ENCODE assay signal across 27 mouse cellular contexts in the genomic region with DNA sequence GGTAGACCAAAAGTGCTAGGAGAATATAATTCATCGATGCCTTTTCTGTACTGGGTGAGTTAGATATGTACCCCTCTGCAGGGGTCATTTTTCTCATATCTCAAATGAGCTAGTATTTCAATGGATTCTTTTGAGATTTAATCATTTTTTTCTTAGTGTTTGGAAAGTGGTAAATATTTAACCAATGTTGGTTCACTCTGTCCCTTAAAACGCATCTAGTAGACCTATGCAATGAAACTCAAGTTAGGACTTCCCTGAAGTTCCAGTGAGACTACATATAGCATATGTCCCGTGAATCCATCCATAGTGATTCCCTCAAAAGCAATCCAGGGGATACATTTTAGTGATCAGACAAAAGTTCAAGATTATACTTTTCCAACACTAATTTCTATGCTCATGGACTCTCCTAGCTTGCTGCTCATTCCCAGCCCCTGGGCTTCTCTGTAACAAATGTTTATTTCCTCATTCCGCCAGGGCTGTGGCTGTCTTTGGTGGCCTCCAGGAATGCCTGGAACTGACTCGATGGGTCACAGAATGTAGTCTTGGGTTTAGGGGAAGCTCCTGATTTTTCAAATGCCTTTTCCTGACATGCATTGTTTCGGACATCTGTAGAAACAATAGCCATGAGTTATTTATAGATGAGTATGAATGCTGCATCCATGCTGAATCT.
DNase-seq lines count a peak whose midpoint lies in the region; ATAC-seq and TF ChIP-seq lines count a peak whose summit lies in the region.
"Had no signal": no experiment of that assay in that cellular context is flagged by ENCODE, and none has a peak within 500 bp of the region (broad histone marks: within the 10 kb centered on the region; RNA-seq: fewer than 3 reads in every experiment).

No protein-coding gene starts in this region.

- H3K27ac ChIP-seq in heart, embryonic 12.5 days (ENCODE audit: poor library complexity, severe bottlenecking) = no peak overlapping the region
- H3K27ac ChIP-seq in kidney, embryonic 15.5 days = 0 out of 2 replicates have a peak overlapping the region, but pooled peaks have one; percentile 9
- H3K27ac ChIP-seq in kidney, embryonic 14.5 days (ENCODE audit: low read depth, low read length) = no peak overlapping the region
- H3K27ac ChIP-seq in stomach, embryonic 14.5 days (ENCODE audit: low read length) = no peak overlapping the region
- no peak overlapping the region for H3K27ac ChIP-seq in stomach, postnatal 0 days (replicated peaks)
- H3K27ac ChIP-seq in stomach, embryonic 16.5 days (ENCODE audit: low read length) = no peak overlapping the region
- H3K27ac ChIP-seq: embryonic facial prominence, embryonic 10.5 days; embryonic facial prominence, embryonic 13.5 days; forebrain, embryonic 12.5 days; forebrain, embryonic 15.5 days; heart, embryonic 15.5 days; hindbrain, embryonic 14.5 days; hindbrain, postnatal 0 days had no signal

- no peak overlapping the region for H3K4me2 ChIP-seq in heart, embryonic 12.5 days
- H3K4me2 ChIP-seq in kidney, embryonic 15.5 days = no peak overlapping the region
- no peak overlapping the region for H3K4me2 ChIP-seq in kidney, embryonic 14.5 days (replicated peaks; ENCODE audit: low read depth, low read length)
- H3K4me2 ChIP-seq in stomach, embryonic 14.5 days (replicated peaks; ENCODE audit: low read depth, low read length) = no peak overlapping the region
- no peak overlapping the region for H3K4me2 ChIP-seq in stomach, postnatal 0 days (replicated peaks; ENCODE audit: low read depth)
- H3K4me2 ChIP-seq in stomach, embryonic 16.5 days (ENCODE audit: low read depth, low read length) = no peak overlapping the region
- H3K4me2 ChIP-seq: embryonic facial prominence, embryonic 13.5 days; forebrain, embryonic 12.5 days; forebrain, embryonic 15.5 days; heart, embryonic 11.5 days; heart, embryonic 15.5 days; hindbrain, embryonic 14.5 days had no signal

- no peak for TF ChIP-seq EP300 in stomach, postnatal 0 days (optimal IDR thresholded peaks at IDR 0.05)

- H3K36me3 ChIP-seq in heart, embryonic 12.5 days = no peaks in the 10 kb centered on the region
- H3K36me3 ChIP-seq in kidney, embryonic 15.5 days = no peaks in the 10 kb centered on the region
- H3K36me3 ChIP-seq in kidney, embryonic 14.5 days (ENCODE audit: control insufficient read depth, insufficient read depth, low read length) = no peaks in the 10 kb centered on the region
- no peaks in the 10 kb centered on the region for H3K36me3 ChIP-seq in stomach, embryonic 14.5 days (ENCODE audit: control insufficient read depth, insufficient read depth, low read length)
- H3K36me3 ChIP-seq in stomach, postnatal 0 days (ENCODE audit: control insufficient read depth, insufficient read depth, low read length) = no peaks in the 10 kb centered on the region
- no peaks in the 10 kb centered on the region for H3K36me3 ChIP-seq in stomach, embryonic 16.5 days (ENCODE audit: control insufficient read depth, insufficient read depth, low read length)
- H3K36me3 ChIP-seq: embryonic facial prominence, embryonic 10.5 days; embryonic facial prominence, embryonic 13.5 days; forebrain, embryonic 12.5 days; forebrain, embryonic 15.5 days; heart, embryonic 15.5 days had no signal

- DNase-seq in heart, adult 11 months = peak; percentile 85
- DNase-seq in stomach, postnatal 0 days (ENCODE audit: low spot score) = no peak
- DNase-seq in retina, postnatal 1 day = no peak
- DNase-seq: adrenal gland, adult 8-10 months; adrenal gland, postnatal 25 days; cerebellum, adult 11-12 months; cerebellum, adult 8-10 months; cerebellum, postnatal 10 days; cerebellum, postnatal 36 days; embryo, embryonic 11 days; gastrocnemius, postnatal 25 days; heart, postnatal 10 days; heart, postnatal 36 days had no signal

- TF ChIP-seq CTCF in stomach, postnatal 0 days (IDR thresholded peaks at IDR 0.05; ENCODE audit: low read depth) = no peak

- H3K9ac ChIP-seq in heart, embryonic 12.5 days = no peak overlapping the region
- H3K9ac ChIP-seq in kidney, embryonic 15.5 days = no peak overlapping the region
- no peak overlapping the region for H3K9ac ChIP-seq in kidney, embryonic 14.5 days (ENCODE audit: low read depth, low read length)
- no peak overlapping the region for H3K9ac ChIP-seq in stomach, embryonic 14.5 days (replicated peaks; ENCODE audit: low read depth, low read length)
- no peak overlapping the region for H3K9ac ChIP-seq in stomach, postnatal 0 days (ENCODE audit: low read length)
- no peak overlapping the region for H3K9ac ChIP-seq in stomach, embryonic 16.5 days (ENCODE audit: low read length)
- H3K9ac ChIP-seq: embryonic facial prominence, embryonic 13.5 days; forebrain, embryonic 12.5 days; forebrain, embryonic 15.5 days; heart, embryonic 15.5 days; hindbrain, embryonic 14.5 days had no signal

- H3K27me3 ChIP-seq in heart, embryonic 12.5 days (replicated peaks) = no peaks in the 10 kb centered on the region
- no peaks in the 10 kb centered on the region for H3K27me3 ChIP-seq in kidney, embryonic 15.5 days
- H3K27me3 ChIP-seq in kidney, embryonic 14.5 days (ENCODE audit: control insufficient read depth, insufficient read depth, low read length) = no peaks in the 10 kb centered on the region
- no peaks in the 10 kb centered on the region for H3K27me3 ChIP-seq in stomach, embryonic 14.5 days (ENCODE audit: control insufficient read depth, insufficient read depth, low read length)
- H3K27me3 ChIP-seq in stomach, postnatal 0 days (ENCODE audit: control insufficient read depth, insufficient read depth, low read length) = no peaks in the 10 kb centered on the region
- H3K27me3 ChIP-seq in stomach, embryonic 16.5 days (ENCODE audit: control insufficient read depth, insufficient read depth, low read length) = no peaks in the 10 kb centered on the region
- H3K27me3 ChIP-seq: embryonic facial prominence, embryonic 13.5 days; forebrain, embryonic 12.5 days; forebrain, embryonic 15.5 days; heart, embryonic 15.5 days had no signal

- no peaks in the 10 kb centered on the region for H3K9me3 ChIP-seq in heart, embryonic 12.5 days (replicated peaks)
- H3K9me3 ChIP-seq in kidney, embryonic 15.5 days (replicated peaks) = no peaks in the 10 kb centered on the region
- H3K9me3 ChIP-seq in kidney, embryonic 14.5 days (ENCODE audit: control insufficient read depth, low read length) = no peaks in the 10 kb centered on the region
- no peaks in the 10 kb centered on the region for H3K9me3 ChIP-seq in stomach, embryonic 14.5 days (ENCODE audit: control insufficient read depth, low read depth, low read length)
- H3K9me3 ChIP-seq in stomach, postnatal 0 days (ENCODE audit: control insufficient read depth, low read length) = no peaks in the 10 kb centered on the region
- H3K9me3 ChIP-seq in stomach, embryonic 16.5 days (replicated peaks; ENCODE audit: control insufficient read depth, low read length) = no peaks in the 10 kb centered on the region
- H3K9me3 ChIP-seq: embryonic facial prominence, embryonic 10.5 days; embryonic facial prominence, embryonic 13.5 days; forebrain, embryonic 12.5 days; forebrain, embryonic 15.5 days; heart, embryonic 15.5 days had no signal

- ATAC-seq in heart, embryonic 12.5 days (ENCODE audit: insufficient number of reproducible peaks, low FRiP score) = no peak
- no peak for ATAC-seq in kidney, embryonic 15.5 days (replicated peaks; ENCODE audit: low FRiP score)
- no peak for ATAC-seq in kidney, embryonic 14.5 days (ENCODE audit: low FRiP score, low TSS enrichment)
- ATAC-seq in stomach, embryonic 14.5 days (ENCODE audit: insufficient number of reproducible peaks, insufficient read depth, low FRiP score, low read depth) = peak; percentile 67; the same call in 1 of the 2 replicates
- no peak for ATAC-seq in stomach, postnatal 0 days (ENCODE audit: low FRiP score, low TSS enrichment)
- peak; percentile 33; the same call in 1 of the 2 replicates for ATAC-seq in stomach, embryonic 16.5 days (ENCODE audit: insufficient read depth, low FRiP score)
- ATAC-seq: forebrain, embryonic 15.5 days; hindbrain, postnatal 0 days had no signal

- 76% methylated on average over 6 of the region's 6 CpGs for WGBS in heart, embryonic 12.5 days
- 81% methylated on average over 6 of the region's 6 CpGs for WGBS in kidney, embryonic 15.5 days
- 82% methylated on average over 6 of the region's 6 CpGs for WGBS in kidney, embryonic 14.5 days
- 65% methylated on average over 6 of the region's 6 CpGs for WGBS in stomach, embryonic 14.5 days
- WGBS in stomach, postnatal 0 days = 47% methylated on average over 6 of the region's 6 CpGs
- WGBS in stomach, embryonic 16.5 days = 56% methylated on average over 6 of the region's 6 CpGs

- no peaks in the 10 kb centered on the region for H3K4me1 ChIP-seq in heart, embryonic 12.5 days (replicated peaks)
- H3K4me1 ChIP-seq in kidney, embryonic 15.5 days = 0 out of 2 replicates have a peak, but pooled peaks cover 2% of the 10 kb centered on the region
- no peaks in the 10 kb centered on the region for H3K4me1 ChIP-seq in kidney, embryonic 14.5 days (ENCODE audit: control insufficient read depth, insufficient read depth, low read length)
- no peaks in the 10 kb centered on the region for H3K4me1 ChIP-seq in stomach, embryonic 14.5 days (ENCODE audit: control insufficient read depth, insufficient read depth, low read length)
- H3K4me1 ChIP-seq in stomach, postnatal 0 days (replicated peaks; ENCODE audit: control insufficient read depth, insufficient read depth) = no peaks in the 10 kb centered on the region
- no peaks in the 10 kb centered on the region for H3K4me1 ChIP-seq in stomach, embryonic 16.5 days (ENCODE audit: control insufficient read depth, insufficient read depth, low read length)
- H3K4me1 ChIP-seq: embryonic facial prominence, embryonic 10.5 days; embryonic facial prominence, embryonic 13.5 days; forebrain, embryonic 12.5 days; forebrain, embryonic 15.5 days; heart, embryonic 15.5 days had no signal

- H3K4me3 ChIP-seq in heart, embryonic 12.5 days = no peak overlapping the region
- no peak overlapping the region for H3K4me3 ChIP-seq in kidney, embryonic 15.5 days (replicated peaks)
- H3K4me3 ChIP-seq in kidney, embryonic 14.5 days (ENCODE audit: low read length) = no peak overlapping the region
- no peak overlapping the region for H3K4me3 ChIP-seq in stomach, embryonic 14.5 days (ENCODE audit: low read depth, low read length)
- H3K4me3 ChIP-seq in stomach, postnatal 0 days (ENCODE audit: low read depth, low read length) = no peak overlapping the region
- H3K4me3 ChIP-seq in stomach, embryonic 16.5 days (replicated peaks; ENCODE audit: low read length) = no peak overlapping the region
- H3K4me3 ChIP-seq: embryonic facial prominence, embryonic 10.5 days; embryonic facial prominence, embryonic 13.5 days; erythroblast, embryonic 14.5 days; forebrain, embryonic 12.5 days; forebrain, embryonic 15.5 days; heart, embryonic 15.5 days had no signal

Comparison
In these comparisons a context has a peak if more than half of its experiments do, and no peak if none do; other contexts are left out.
1. ATAC-seq: peak in stomach, embryonic 14.5 days (single experiment) and stomach, embryonic 16.5 days (single experiment); none in heart, embryonic 12.5 days (single experiment), kidney, embryonic 15.5 days (single experiment), kidney, embryonic 14.5 days (single experiment) and stomach, postnatal 0 days (single experiment).